Mouse (Mus musculus) MEL (cell line): ENCODE measurements at regions not wholly inside any gene's neighbourhood (a gene's known extent, or its start where the extent isn't known, plus 50 kb on each side); places are given as distances from the start of the nearest gene placed in this dataset.

Experiments
- CTCF ChIP-seq, 3 experiments: IDR thresholded peaks in 2 of 3; conservative IDR thresholded peaks in 1 of 3; 2 replicates each; pipeline ENCODE4 v1.5.1; 2011 to 2012; ENCODE audit warnings: low read length in 3 of 3, low read depth in 2 of 3, mild to moderate bottlenecking in 2 of 3, improper control_type of control experiment in 1 of 3, inconsistent platforms in 1 of 3, mixed read lengths in 1 of 3, moderate library complexity in 1 of 3; ENCODE audit not compliant: control insufficient read depth in 1 of 3, insufficient read depth in 1 of 3, poor library complexity in 1 of 3, severe bottlenecking in 1 of 3
- E2F4 ChIP-seq: IDR thresholded peaks from 2 replicates; pipeline ENCODE4 v1.6.1; 2011; ENCODE audit warnings: low read depth, low read length, improper control_type of control experiment, borderline replicate concordance
- EP300 ChIP-seq, 2 experiments: IDR thresholded peaks; 2 replicates each; pipeline ENCODE4 v1.6.1; 2011; ENCODE audit warnings: improper control_type of control experiment in 2 of 2, low read length in 2 of 2, low read depth in 1 of 2, mild to moderate bottlenecking in 1 of 2
- ETS1 ChIP-seq: IDR thresholded peaks from 2 replicates; pipeline ENCODE4 v1.6.1; 2012; ENCODE audit warnings: low read depth, mild to moderate bottlenecking, inconsistent platforms, low read length, improper control_type of control experiment, moderate library complexity
- GATA1 ChIP-seq: IDR thresholded peaks from 2 replicates; pipeline ENCODE4 v1.6.1; 2011; ENCODE audit warnings: low read depth, low read length, improper control_type of control experiment
- HCFC1 ChIP-seq: IDR thresholded peaks from 2 replicates; pipeline ENCODE4 v1.6.1; 2012; ENCODE audit warnings: low read depth, mild to moderate bottlenecking, inconsistent platforms, low read length, improper control_type of control experiment, moderate library complexity
- MAX ChIP-seq: IDR thresholded peaks from 2 replicates; pipeline ENCODE4 v1.6.1; 2011; ENCODE audit warnings: low read length, improper control_type of control experiment
- MXI1 ChIP-seq: IDR thresholded peaks from 2 replicates; pipeline ENCODE4 v1.6.1; 2011; ENCODE audit warnings: mild to moderate bottlenecking, low read depth, low read length, improper control_type of control experiment
- POLR2A ChIP-seq, 2 experiments: IDR thresholded peaks; 2 replicates each; pipeline ENCODE4 v1.6.1; 2011 to 2012; ENCODE audit warnings: low read length in 2 of 2, mild to moderate bottlenecking in 2 of 2, control low read depth in 1 of 2, improper control_type of control experiment in 1 of 2, low read depth in 1 of 2, moderate library complexity in 1 of 2; ENCODE audit not compliant: control insufficient read depth in 1 of 2, insufficient read depth in 1 of 2, poor library complexity in 1 of 2
- RAD21 ChIP-seq: IDR thresholded peaks from 2 replicates; pipeline ENCODE4 v1.6.1; 2011; ENCODE audit warnings: mild to moderate bottlenecking, low read depth, low read length, improper control_type of control experiment
- TAL1 ChIP-seq: IDR thresholded peaks from 2 replicates; pipeline ENCODE4 v1.6.1; 2012; ENCODE audit warnings: mild to moderate bottlenecking, inconsistent platforms, low read length, moderate library complexity, mixed read lengths
- TBP ChIP-seq: IDR thresholded peaks from 2 replicates; pipeline ENCODE4 v1.8.0; 2011; ENCODE audit warnings: low read depth, low read length, improper control_type of control experiment
- ZC3H11A ChIP-seq: IDR thresholded peaks from 2 replicates; pipeline ENCODE4 v1.6.1; 2012; ENCODE audit warnings: low read depth, mild to moderate bottlenecking, inconsistent platforms, low read length, improper control_type of control experiment
- ZMIZ1 ChIP-seq: IDR thresholded peaks from 2 replicates; pipeline ENCODE4 v1.6.1; 2012; ENCODE audit warnings: low read depth, mild to moderate bottlenecking, inconsistent platforms, low read length, improper control_type of control experiment, moderate library complexity

GRCm38 (mm10) chr16:8916091-8916490 is 86.2 kb downstream of the 1810013L24Rik start:
- TF ChIP-seq POLR2A (IDR thresholded peaks at IDR 0.05; ENCODE audit: control insufficient read depth in 1 of 2, insufficient read depth in 1 of 2, low read depth in 1 of 2, low read length in 2 of 2, poor library complexity in 1 of 2) (no peak), ZC3H11A (no peak), ETS1 (no peak), MAX (no peak), CTCF (IDR thresholded peaks at IDR 0.05 in 2 of 3, conservative IDR thresholded peaks at IDR 0.05 in 1 of 3; ENCODE audit: control insufficient read depth in 1 of 3, insufficient read depth in 1 of 3, low read depth in 2 of 3, low read length in 3 of 3, poor library complexity in 1 of 3, severe bottlenecking in 1 of 3) (no peak), EP300 (IDR thresholded peaks at IDR 0.05; ENCODE audit: low read depth in 1 of 2, low read length in 2 of 2) (no peak), ZMIZ1 (no peak), TAL1 (no peak), MXI1 (no peak), E2F4 (no peak), RAD21 (no peak), GATA1 (no peak), TBP (no peak), HCFC1 (no peak)
